Mouse (Mus musculus) adrenal gland, adult (tissue): Measurements from ENCODE around the gene Il1b.

Experiments
- DNase-seq, 2 experiments: peaks; one replicate each; pipeline ENCODE4 v3.0.0; 2022 to 2023; ENCODE audit warnings: low spot score in 1 of 2; ENCODE audit not compliant: inconsistent age in 2 of 2

Gene Il1b

GRCm38 (mm10) chr2:129371039-129371438 lies at the start of gene Il1b:
Gene Il1b (minus strand): TSS chr2:129371139.
- DNase-seq: no peak

- no peak for DNase-seq
Observed at GRCm38 (mm10) chr2:129419361-129419880, 48.5 kb upstream of the Il1b start.

- DNase-seq: no peak
Observed at GRCm38 (mm10) chr2:129414593-129414992, 43.7 kb upstream of the Il1b start.

GRCm38 (mm10) chr2:129413488-129413887 lies 42.5 kb upstream of the Il1b start:
- no peak for DNase-seq

GRCm38 (mm10) chr2:129411651-129412050 lies 40.7 kb upstream of the Il1b start:
- no peak for DNase-seq

- no peak for DNase-seq
Observed at GRCm38 (mm10) chr2:129410344-129410743, 39.4 kb upstream of the Il1b start.

GRCm38 (mm10) chr2:129408476-129408875 lies 37.5 kb upstream of the Il1b start:
- DNase-seq: peak; percentile 71 to 88

GRCm38 (mm10) chr2:129407596-129407995 lies 36.7 kb upstream of the Il1b start:
- no peak for DNase-seq

GRCm38 (mm10) chr2:129406508-129406907 lies 35.6 kb upstream of the Il1b start:
- no peak for DNase-seq

- no peak for DNase-seq
Observed at GRCm38 (mm10) chr2:129403786-129404185, 32.8 kb upstream of the Il1b start.

GRCm38 (mm10) chr2:129402330-129402729 lies 31.4 kb upstream of the Il1b start:
- DNase-seq: no peak

- DNase-seq: no peak
Observed at GRCm38 (mm10) chr2:129401803-129402202, 30.9 kb upstream of the Il1b start.

- no peak for DNase-seq
Observed at GRCm38 (mm10) chr2:129398176-129398575, 27.2 kb upstream of the Il1b start.

GRCm38 (mm10) chr2:129393524-129393923 lies 22.6 kb upstream of the Il1b start:
- peak; percentile 14 to 70 for DNase-seq

- DNase-seq: no peak
Observed at GRCm38 (mm10) chr2:129390161-129390560, 19.2 kb upstream of the Il1b start.

- no peak for DNase-seq
Observed at GRCm38 (mm10) chr2:129389323-129389722, 18.4 kb upstream of the Il1b start.

- no peak for DNase-seq
Observed at GRCm38 (mm10) chr2:129385331-129385730, 14.4 kb upstream of the Il1b start.

GRCm38 (mm10) chr2:129384272-129384660 lies 13.3 kb upstream of the Il1b start:
- DNase-seq: no peak

- peak; percentile 73 to 82 for DNase-seq
Observed at GRCm38 (mm10) chr2:129383512-129384271, 12.8 kb upstream of the Il1b start.

GRCm38 (mm10) chr2:129380746-129381474 lies 10.0 kb upstream of the Il1b start:
- no peak for DNase-seq

- DNase-seq: no peak
Observed at GRCm38 (mm10) chr2:129380211-129380610, 9.3 kb upstream of the Il1b start.

- DNase-seq: no peak
Observed at GRCm38 (mm10) chr2:129373307-129373706, 2.4 kb upstream of the Il1b start.
